Mouse (Mus musculus): ENCODE measurements at regions not wholly inside any gene's neighbourhood (a gene's known extent, or its start where the extent isn't known, plus 50 kb on each side); places are given as distances from the start of the nearest gene placed in this dataset.

DNA sequence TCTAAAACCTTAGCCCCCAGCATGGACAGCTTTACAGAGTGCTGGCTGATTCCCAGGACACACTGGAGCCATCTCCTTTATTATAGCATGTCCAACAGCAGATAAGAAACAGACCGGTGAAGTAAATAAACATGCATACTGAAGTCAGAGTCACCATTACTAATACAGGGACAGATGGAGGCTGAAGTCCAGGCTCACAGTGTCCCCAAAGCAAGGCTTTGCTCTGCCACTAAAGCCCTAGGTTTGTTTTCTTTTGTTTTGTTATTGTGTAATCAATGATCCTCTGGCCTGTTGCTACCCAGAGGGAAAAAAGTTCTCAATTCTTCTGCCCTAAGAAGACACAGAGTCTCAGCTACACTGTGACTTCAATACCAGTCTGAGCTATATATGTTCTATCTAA, 56.2 kb upstream of the Nt5e start:
- Histone ChIP-seq H3K27me3 (ENCODE audit: control insufficient read depth, insufficient read depth, low read length) (no peaks in the 10 kb centered on the region), H3K36me3 (ENCODE audit: control insufficient read depth, insufficient read depth) (no peaks in the 10 kb centered on the region), H3K4me1 (ENCODE audit: control insufficient read depth, insufficient read depth, low read length) (peaks cover 17% of the 10 kb centered on the region), H3K9ac (ENCODE audit: low read length) (no peak overlapping the region), H3K4me2 (ENCODE audit: low read depth, low read length) (no peak overlapping the region), H3K27ac (ENCODE audit: low read length) (no peak overlapping the region), H3K9me3 (replicated peaks; ENCODE audit: control insufficient read depth, low read length) (peaks cover 6% of the 10 kb centered on the region), H3K4me3 (ENCODE audit: low read length) (no peak overlapping the region)
- ATAC-seq (replicated peaks; ENCODE audit: extremely low read depth, insufficient read depth, low FRiP score): no peak
- WGBS: 57% methylated on average over 1 of the region's 1 CpGs

- no peak for ATAC-seq (replicated peaks; ENCODE audit: extremely low read depth, insufficient read depth, low FRiP score)
- no peak overlapping the region for H3K9ac ChIP-seq (ENCODE audit: low read length)
- no peaks in the 10 kb centered on the region for H3K36me3 ChIP-seq (ENCODE audit: control insufficient read depth, insufficient read depth)
- WGBS: 68% methylated on average over 4 of the region's 4 CpGs
- H3K27ac ChIP-seq (ENCODE audit: low read length): peak overlapping the region; percentile 78
- no peak overlapping the region for H3K4me3 ChIP-seq (ENCODE audit: low read length)
- peaks cover 28% of the 10 kb centered on the region for H3K4me1 ChIP-seq (ENCODE audit: control insufficient read depth, insufficient read depth, low read length)
- H3K27me3 ChIP-seq (ENCODE audit: control insufficient read depth, insufficient read depth, low read length): no peaks in the 10 kb centered on the region
- H3K9me3 ChIP-seq (replicated peaks; ENCODE audit: control insufficient read depth, low read length): peaks cover 6% of the 10 kb centered on the region
- no peak overlapping the region for H3K4me2 ChIP-seq (ENCODE audit: low read depth, low read length)
These were observed 53.7 kb upstream of the Nt5e start for GRCm38 (mm10) chr9:88273304-88273703.

GRCm38 (mm10) chr9:88274040-88274439, 53.0 kb upstream of the Nt5e start:
- H3K27ac ChIP-seq (ENCODE audit: low read length): peak overlapping the region; percentile 78
- ATAC-seq (replicated peaks; ENCODE audit: extremely low read depth, insufficient read depth, low FRiP score): peak; percentile 86
- H3K4me3 ChIP-seq (ENCODE audit: low read length): no peak overlapping the region
- H3K9ac ChIP-seq (ENCODE audit: low read length): no peak overlapping the region
- H3K9me3 ChIP-seq (replicated peaks; ENCODE audit: control insufficient read depth, low read length): peaks cover 6% of the 10 kb centered on the region
- no peaks in the 10 kb centered on the region for H3K27me3 ChIP-seq (ENCODE audit: control insufficient read depth, insufficient read depth, low read length)
- H3K36me3 ChIP-seq (ENCODE audit: control insufficient read depth, insufficient read depth): no peaks in the 10 kb centered on the region
- H3K4me1 ChIP-seq (ENCODE audit: control insufficient read depth, insufficient read depth, low read length): peaks cover 28% of the 10 kb centered on the region
- no peak overlapping the region for H3K4me2 ChIP-seq (ENCODE audit: low read depth, low read length)

GRCm38 (mm10) chr9:88274681-88275336, 52.2 kb upstream of the Nt5e start:
- H3K4me1 ChIP-seq (ENCODE audit: control insufficient read depth, insufficient read depth, low read length): peaks cover 28% of the 10 kb centered on the region
- H3K36me3 ChIP-seq (ENCODE audit: control insufficient read depth, insufficient read depth): no peaks in the 10 kb centered on the region
- no peak for ATAC-seq (replicated peaks; ENCODE audit: extremely low read depth, insufficient read depth, low FRiP score)
- no peaks in the 10 kb centered on the region for H3K27me3 ChIP-seq (ENCODE audit: control insufficient read depth, insufficient read depth, low read length)
- WGBS: 77% methylated on average over 3 of the region's 3 CpGs
- no peak overlapping the region for H3K9ac ChIP-seq (ENCODE audit: low read length)
- H3K4me2 ChIP-seq (ENCODE audit: low read depth, low read length): no peak overlapping the region
- H3K27ac ChIP-seq (ENCODE audit: low read length): peak overlapping the region; percentile 67
- H3K9me3 ChIP-seq (replicated peaks; ENCODE audit: control insufficient read depth, low read length): peaks cover 6% of the 10 kb centered on the region
- H3K4me3 ChIP-seq (ENCODE audit: low read length): no peak overlapping the region

DNA sequence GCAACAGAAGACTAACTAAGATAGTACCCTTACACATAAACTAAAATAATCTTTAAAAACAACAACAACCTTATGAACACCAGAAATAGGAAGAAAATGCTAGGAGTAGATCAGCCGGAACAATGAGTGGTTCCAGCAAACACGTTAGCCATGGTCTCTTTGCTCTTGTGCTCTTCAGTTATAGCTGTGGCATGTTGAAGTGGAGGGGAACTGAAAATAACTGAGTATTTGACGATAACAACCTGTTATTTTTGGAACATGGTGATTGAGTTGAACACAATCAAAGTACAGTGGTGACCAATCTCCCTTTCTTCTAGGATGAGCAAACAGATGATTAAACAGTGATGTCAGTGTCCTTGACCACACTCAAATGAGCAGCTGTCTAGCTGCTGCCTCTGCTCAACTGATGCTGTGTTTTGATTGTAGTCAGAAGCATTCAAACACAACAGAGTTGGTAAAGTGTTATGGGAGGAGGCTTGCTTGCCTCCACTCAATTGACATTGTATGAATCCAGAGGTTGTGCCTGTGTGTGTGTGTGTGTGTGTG, 50.9 kb upstream of the Nt5e start:
- Histone ChIP-seq H3K4me3 (ENCODE audit: low read length) (no peak overlapping the region), H3K9ac (ENCODE audit: low read length) (no peak overlapping the region), H3K27ac (ENCODE audit: low read length) (peak overlapping the region; percentile 79), H3K4me1 (ENCODE audit: control insufficient read depth, insufficient read depth, low read length) (peaks cover 28% of the 10 kb centered on the region), H3K36me3 (ENCODE audit: control insufficient read depth, insufficient read depth) (no peaks in the 10 kb centered on the region), H3K4me2 (ENCODE audit: low read depth, low read length) (no peak overlapping the region), H3K27me3 (ENCODE audit: control insufficient read depth, insufficient read depth, low read length) (no peaks in the 10 kb centered on the region), H3K9me3 (replicated peaks; ENCODE audit: control insufficient read depth, low read length) (peaks cover 6% of the 10 kb centered on the region)
- peak; percentile 57 for ATAC-seq (replicated peaks; ENCODE audit: extremely low read depth, insufficient read depth, low FRiP score)
- 34% methylated on average over 3 of the region's 3 CpGs for WGBS

DNA sequence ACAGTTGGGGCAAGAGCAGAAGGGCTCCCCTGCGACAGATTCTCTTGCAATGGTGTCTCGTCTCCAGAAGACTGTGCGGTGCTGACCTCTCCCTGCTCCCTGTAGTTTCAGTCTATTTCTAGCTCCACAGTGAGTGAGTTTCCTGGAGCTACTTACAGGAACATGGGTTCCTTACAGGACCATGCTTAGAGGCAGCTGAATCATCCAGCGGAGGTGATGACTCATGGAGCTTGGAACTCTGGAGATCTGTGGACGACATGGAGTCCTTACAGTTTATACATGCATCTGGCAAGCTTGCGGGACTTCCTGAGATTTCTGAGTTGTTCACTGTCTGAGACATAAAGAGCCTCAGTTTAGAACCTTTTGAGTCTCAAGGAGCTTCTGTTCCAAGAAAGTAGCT, 50.0 kb upstream of the Nt5e start:
- H3K4me2 ChIP-seq (ENCODE audit: low read depth, low read length): no peak overlapping the region
- H3K36me3 ChIP-seq (ENCODE audit: control insufficient read depth, insufficient read depth): no peaks in the 10 kb centered on the region
- no peaks in the 10 kb centered on the region for H3K27me3 ChIP-seq (ENCODE audit: control insufficient read depth, insufficient read depth, low read length)
- ATAC-seq (replicated peaks; ENCODE audit: extremely low read depth, insufficient read depth, low FRiP score): peak; percentile 37; the same call in 1 of the 2 replicates
- peaks cover 6% of the 10 kb centered on the region for H3K9me3 ChIP-seq (replicated peaks; ENCODE audit: control insufficient read depth, low read length)
- WGBS: 49% methylated on average over 6 of the region's 6 CpGs
- H3K4me3 ChIP-seq (ENCODE audit: low read length): no peak overlapping the region
- H3K9ac ChIP-seq (ENCODE audit: low read length): no peak overlapping the region
- H3K27ac ChIP-seq (ENCODE audit: low read length): peak overlapping the region; percentile 79
- peaks cover 28% of the 10 kb centered on the region for H3K4me1 ChIP-seq (ENCODE audit: control insufficient read depth, insufficient read depth, low read length)

Measured in heart, embryonic 16.5 days (tissue).